Mouse (Mus musculus): Measurements from ENCODE around the gene Fam71b. TPM values are rescaled to one million over a fixed set of nuclear protein-coding genes. Genes with fewer than 3 reads are reported as not detected.
"Not testable (repeated sequence)": the region's sequence is repeated elsewhere in the genome, so short reads cannot be mapped to it uniquely, and the experiment has no call there.

The Fam71b gene
- total and polyA plus RNA-seq, 3 experiments, result not detected

GRCm38 (mm10) chr11:46384925-46385324 lies 11.4 kb upstream of the Fam71b start:
- DNase-seq, result no peak

- DNase-seq, result no peak
Measured at GRCm38 (mm10) chr11:46386556-46386955, 9.8 kb upstream of the Fam71b start.

- DNase-seq, result no peak
Measured at GRCm38 (mm10) chr11:46387061-46387460, 9.3 kb upstream of the Fam71b start.

GRCm38 (mm10) chr11:46388438-46388837 lies 7.9 kb upstream of the Fam71b start:
- DNase-seq, result no peak

- no peak for DNase-seq
Measured at GRCm38 (mm10) chr11:46389336-46390117, 6.8 kb upstream of the Fam71b start, which contains the start of gene Itk. Gene Itk (minus strand): TSS chr11:46389515.

- no peak for DNase-seq
Measured at GRCm38 (mm10) chr11:46390621-46391020, 5.7 kb upstream of the Fam71b start.

- DNase-seq, result no peak
Measured at GRCm38 (mm10) chr11:46392890-46393289, 3.5 kb upstream of the Fam71b start.

GRCm38 (mm10) chr11:46393413-46393812 lies 2.9 kb upstream of the Fam71b start:
- no peak for DNase-seq

GRCm38 (mm10) chr11:46395088-46395487 lies 1.3 kb upstream of the Fam71b start:
- DNase-seq, result no peak

GRCm38 (mm10) chr11:46395698-46396097 lies 661 bp upstream of the Fam71b start:
- no peak for DNase-seq

GRCm38 (mm10) chr11:46396860-46397179 lies 461 bp downstream of the Fam71b start:
- DNase-seq, result no peak

GRCm38 (mm10) chr11:46397900-46398299 lies 1.5 kb downstream of the Fam71b start:
- no peak for DNase-seq

- no peak for DNase-seq
Measured at GRCm38 (mm10) chr11:46398473-46398872, 2.1 kb downstream of the Fam71b start.

GRCm38 (mm10) chr11:46398933-46399383 lies 2.6 kb downstream of the Fam71b start:
- no peak for DNase-seq

GRCm38 (mm10) chr11:46401555-46401954 lies 5.2 kb downstream of the Fam71b start:
- DNase-seq, result no peak

GRCm38 (mm10) chr11:46404986-46405385 lies 8.6 kb downstream of the Fam71b start:
- no peak for DNase-seq

GRCm38 (mm10) chr11:46406721-46407120 lies 10.4 kb downstream of the Fam71b start:
- DNase-seq, result no peak

- DNase-seq, result no peak
Measured at GRCm38 (mm10) chr11:46410018-46410563, 13.7 kb downstream of the Fam71b start.

GRCm38 (mm10) chr11:46418438-46418837 lies 22.1 kb downstream of the Fam71b start:
- no peak for DNase-seq

- no peak for DNase-seq
Measured at GRCm38 (mm10) chr11:46418860-46419259, 22.5 kb downstream of the Fam71b start.

GRCm38 (mm10) chr11:46421086-46421888 lies 24.9 kb downstream of the Fam71b start:
- no peak for DNase-seq

- not testable (repeated sequence) for DNase-seq
Measured at GRCm38 (mm10) chr11:46428131-46428530, 31.8 kb downstream of the Fam71b start.

GRCm38 (mm10) chr11:46430123-46430522 lies 33.8 kb downstream of the Fam71b start:
- DNase-seq, result no peak

Measured in adrenal gland, adult 2 months (tissue).